Mouse (Mus musculus): Measurements from ENCODE around the gene Myb. TPM values are rescaled to one million over a fixed set of nuclear protein-coding genes. Genes with fewer than 3 reads are reported as not detected.

The Myb gene
- polyA plus RNA-seq, 1 experiment from 2014 or later = 4.2 TPM

GRCm38 (mm10) chr10:21076731-21077130 lies 84.1 kb downstream of the Myb start:
- ATAC-seq (ENCODE audit: insufficient number of reproducible peaks, insufficient read depth, low FRiP score, low read depth) = no peak
- H3K4me1 ChIP-seq (ENCODE audit: control insufficient read depth, insufficient read depth, low read length) = no peaks in the 10 kb centered on the region
- no peak overlapping the region for H3K27ac ChIP-seq (ENCODE audit: low read length)
- H3K9me3 ChIP-seq (ENCODE audit: control insufficient read depth, low read depth, low read length) = no peaks in the 10 kb centered on the region
- H3K36me3 ChIP-seq (ENCODE audit: control insufficient read depth, insufficient read depth, low read length) = no peaks in the 10 kb centered on the region
- no peaks in the 10 kb centered on the region for H3K27me3 ChIP-seq (ENCODE audit: control insufficient read depth, insufficient read depth, low read length)
- no peak overlapping the region for H3K9ac ChIP-seq (replicated peaks; ENCODE audit: low read depth, low read length)
- H3K4me2 ChIP-seq (replicated peaks; ENCODE audit: low read depth, low read length) = no peak overlapping the region
- WGBS = 86% methylated on average over 7 of the region's 7 CpGs
- no peak overlapping the region for H3K4me3 ChIP-seq (ENCODE audit: low read depth, low read length)

DNA sequence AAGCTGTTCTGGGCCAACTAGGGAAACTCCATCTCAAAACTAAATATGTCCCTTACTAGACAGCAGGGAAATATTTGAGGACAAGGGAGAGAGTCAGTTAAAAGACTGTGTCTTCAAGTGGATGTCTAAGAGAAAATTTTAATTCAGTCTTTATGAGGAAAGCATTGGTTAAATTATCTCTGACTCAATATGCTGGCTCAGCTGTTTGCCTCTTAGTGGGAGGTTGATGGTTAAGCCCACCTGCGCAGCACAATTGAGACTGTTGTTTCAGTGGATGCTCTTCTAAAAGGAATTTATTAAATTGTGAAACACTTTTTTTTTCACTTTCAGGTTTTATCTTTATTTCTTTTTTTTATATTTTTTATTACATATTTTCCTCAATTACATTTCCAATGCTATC lies 84.6 kb downstream of the Myb start:
- Histone ChIP-seq H3K4me2 (replicated peaks; ENCODE audit: low read depth, low read length) (no peak overlapping the region), H3K9ac (replicated peaks; ENCODE audit: low read depth, low read length) (no peak overlapping the region), H3K9me3 (ENCODE audit: control insufficient read depth, low read depth, low read length) (no peaks in the 10 kb centered on the region), H3K27me3 (ENCODE audit: control insufficient read depth, insufficient read depth, low read length) (no peaks in the 10 kb centered on the region), H3K36me3 (ENCODE audit: control insufficient read depth, insufficient read depth, low read length) (no peaks in the 10 kb centered on the region), H3K27ac (ENCODE audit: low read length) (no peak overlapping the region), H3K4me3 (ENCODE audit: low read depth, low read length) (no peak overlapping the region), H3K4me1 (ENCODE audit: control insufficient read depth, insufficient read depth, low read length) (no peaks in the 10 kb centered on the region)
- no peak for ATAC-seq (ENCODE audit: insufficient number of reproducible peaks, insufficient read depth, low FRiP score, low read depth)
- 89% methylated on average over 1 of the region's 1 CpGs for WGBS

Other genes starting within 250 kb of the Myb start
- gene Ahi1, start 208.4 kb downstream of the Myb start, polyA plus RNA-seq (2014; fragmentation: Nextera tagmentation; extraction: Ambion mirVana) = 12.9 and 13.3 TPM in 2 replicates
- 93.4 and 97.8 TPM in 2 replicates for gene Hbs1l, start 135.0 kb upstream of the Myb start, polyA plus RNA-seq (2014; fragmentation: Nextera tagmentation; extraction: Ambion mirVana)
- 0.13 TPM in 1 of 2 replicates, not detected in the other for gene Aldh8a1, start 216.3 kb upstream of the Myb start, polyA plus RNA-seq (2014; fragmentation: Nextera tagmentation; extraction: Ambion mirVana)